Mouse (Mus musculus): ENCODE results near the gene Azgp1. TPM values are rescaled to one million over a fixed set of nuclear protein-coding genes. Genes with fewer than 3 reads are reported as not detected.
"Not testable (repeated sequence)": the region's sequence is repeated elsewhere in the genome, so short reads cannot be mapped to it uniquely, and the experiment has no call there.

The Azgp1 gene
- 10 to 100 TPM in 1 of 2 experiments, 1 to 10 TPM in 1; 1.1 to 55.2 TPM for total RNA-seq (2021)
- long read RNA-seq, experiment 1, transcript Azgp1-201 (4 exons, 1,297 nt): major isoform, 22 of 38 reads
- long read RNA-seq, experiment 1, partial matches to known transcripts: 14 of 38 reads
- long read RNA-seq, experiment 1, other reads (novel, unspliced or antisense): 2 of 38 reads
- long read RNA-seq, experiment 2, partial matches to known transcripts: 1 of 2 reads
- long read RNA-seq, experiment 2, other reads (novel, unspliced or antisense): 0 of 2 reads

GRCm38 (mm10) chr5:137981300-137981699, at the start of gene Azgp1:
Gene Azgp1, plus strand, starts transcription at chr5:137981520.
- DNase-seq (ENCODE audit: low spot score in 2 of 2): peak in 1 of 2 experiments; percentile 11

GRCm38 (mm10) chr5:137933934-137934333, 47.4 kb upstream of the Azgp1 start:
- not testable (repeated sequence) for DNase-seq (ENCODE audit: low spot score in 2 of 2)

- no peak for DNase-seq (ENCODE audit: low spot score in 2 of 2)
Observed at GRCm38 (mm10) chr5:137936486-137936885, 44.8 kb upstream of the Azgp1 start.

- DNase-seq (ENCODE audit: low spot score in 2 of 2): no peak
Observed at GRCm38 (mm10) chr5:137937238-137937637, 44.1 kb upstream of the Azgp1 start.

- DNase-seq (ENCODE audit: low spot score in 2 of 2): no peak
Observed at GRCm38 (mm10) chr5:137940948-137941347, 40.4 kb upstream of the Azgp1 start.

GRCm38 (mm10) chr5:137943133-137943532, 38.2 kb upstream of the Azgp1 start:
- no peak for DNase-seq (ENCODE audit: low spot score in 2 of 2)

- DNase-seq (ENCODE audit: low spot score in 2 of 2): no peak
Observed at GRCm38 (mm10) chr5:137947303-137947702, 34.0 kb upstream of the Azgp1 start.

- peak in 1 of 2 experiments; percentile 4 for DNase-seq (ENCODE audit: low spot score in 2 of 2)
Observed at GRCm38 (mm10) chr5:137951218-137951617, 30.1 kb upstream of the Azgp1 start.

- no peak for DNase-seq (ENCODE audit: low spot score in 2 of 2)
Observed at GRCm38 (mm10) chr5:137956404-137956803, 24.9 kb upstream of the Azgp1 start.

- DNase-seq (ENCODE audit: low spot score in 2 of 2): no peak
Observed at GRCm38 (mm10) chr5:137962945-137963344, 18.4 kb upstream of the Azgp1 start, which contains the start of gene Gjc3. Gene Gjc3, minus strand, starts transcription at chr5:137963098.

- DNase-seq (ENCODE audit: low spot score in 2 of 2): no peak
Observed at GRCm38 (mm10) chr5:137966492-137966891, 14.8 kb upstream of the Azgp1 start.

GRCm38 (mm10) chr5:137973161-137973560, 8.2 kb upstream of the Azgp1 start:
- DNase-seq (ENCODE audit: low spot score in 2 of 2): no peak

- no peak for DNase-seq (ENCODE audit: low spot score in 2 of 2)
Observed at GRCm38 (mm10) chr5:137973738-137974137, 7.6 kb upstream of the Azgp1 start.

- DNase-seq (ENCODE audit: low spot score in 2 of 2): no peak
Observed at GRCm38 (mm10) chr5:137974724-137975123, 6.6 kb upstream of the Azgp1 start.

GRCm38 (mm10) chr5:137975434-137975833, 5.9 kb upstream of the Azgp1 start:
- DNase-seq (ENCODE audit: low spot score in 2 of 2): no peak

- DNase-seq (ENCODE audit: low spot score in 2 of 2): no peak
Observed at GRCm38 (mm10) chr5:137977291-137977690, 4.0 kb upstream of the Azgp1 start.

GRCm38 (mm10) chr5:137979081-137979480, 2.2 kb upstream of the Azgp1 start:
- no peak for DNase-seq (ENCODE audit: low spot score in 2 of 2)

GRCm38 (mm10) chr5:137986351-137986750, 5.0 kb downstream of the Azgp1 start:
- DNase-seq (ENCODE audit: low spot score in 2 of 2): no peak

GRCm38 (mm10) chr5:138009437-138009836, 28.1 kb downstream of the Azgp1 start:
- DNase-seq (ENCODE audit: low spot score in 2 of 2): no peak

GRCm38 (mm10) chr5:138012382-138012781, 31.1 kb downstream of the Azgp1 start:
- no peak for DNase-seq (ENCODE audit: low spot score in 2 of 2)

- no peak for DNase-seq (ENCODE audit: low spot score in 2 of 2)
Observed at GRCm38 (mm10) chr5:138016530-138016929, 35.2 kb downstream of the Azgp1 start.

- no peak for DNase-seq (ENCODE audit: low spot score in 2 of 2)
Observed at GRCm38 (mm10) chr5:138016997-138017396, 35.7 kb downstream of the Azgp1 start.

GRCm38 (mm10) chr5:138019577-138019976, 38.3 kb downstream of the Azgp1 start:
- DNase-seq (ENCODE audit: low spot score in 2 of 2): not testable (repeated sequence)

Measured in adrenal gland, postnatal 4 days (tissue).